Mouse (Mus musculus): ENCODE measurements at regions not wholly inside any gene's neighbourhood (a gene's known extent, or its start where the extent isn't known, plus 50 kb on each side); places are given as distances from the start of the nearest gene placed in this dataset.

- ATAC-seq (ENCODE audit: low FRiP score) (no peak), DNase-seq (ENCODE audit: low spot score) (no peak)
- H3K9me3 ChIP-seq (ENCODE audit: control insufficient read depth, low read length) = no peaks in the 10 kb centered on the region
- H3K9ac ChIP-seq (ENCODE audit: low read depth, low read length) = no peak overlapping the region
- no peak overlapping the region for H3K4me2 ChIP-seq (replicated peaks; ENCODE audit: low read depth, low read length)
- WGBS = 94% methylated on average over 3 of the region's 3 CpGs
- H3K27ac ChIP-seq (ENCODE audit: low read depth, low read length) = no peak overlapping the region
- no peaks in the 10 kb centered on the region for H3K4me1 ChIP-seq (replicated peaks; ENCODE audit: control insufficient read depth, insufficient read depth, low read length)
- H3K4me3 ChIP-seq (ENCODE audit: low read depth, low read length) = no peak overlapping the region
- H3K27me3 ChIP-seq (ENCODE audit: control insufficient read depth, insufficient read depth, low read length) = no peaks in the 10 kb centered on the region
- H3K36me3 ChIP-seq (ENCODE audit: control insufficient read depth, insufficient read depth, low read length) = no peaks in the 10 kb centered on the region
These were observed 122.7 kb upstream of the Rab11fip2 start for GRCm38 (mm10) chr19:60066183-60066582.

- no peaks in the 10 kb centered on the region for H3K4me1 ChIP-seq (replicated peaks; ENCODE audit: control insufficient read depth, insufficient read depth, low read length)
- H3K9me3 ChIP-seq (ENCODE audit: control insufficient read depth, low read length) = no peaks in the 10 kb centered on the region
- WGBS = 81% methylated on average over 4 of the region's 4 CpGs
- no peak overlapping the region for H3K27ac ChIP-seq (ENCODE audit: low read depth, low read length)
- no peak overlapping the region for H3K4me2 ChIP-seq (replicated peaks; ENCODE audit: low read depth, low read length)
- H3K4me3 ChIP-seq (ENCODE audit: low read depth, low read length) = no peak overlapping the region
- H3K9ac ChIP-seq (ENCODE audit: low read depth, low read length) = no peak overlapping the region
- H3K27me3 ChIP-seq (ENCODE audit: control insufficient read depth, insufficient read depth, low read length) = no peaks in the 10 kb centered on the region
- no peaks in the 10 kb centered on the region for H3K36me3 ChIP-seq (ENCODE audit: control insufficient read depth, insufficient read depth, low read length)
- ATAC-seq (ENCODE audit: low FRiP score) (no peak), DNase-seq (ENCODE audit: low spot score) (peak; percentile 19)
These were observed 111.8 kb upstream of the Rab11fip2 start for GRCm38 (mm10) chr19:60055121-60055874.

- Histone ChIP-seq H3K27ac (ENCODE audit: low read depth, low read length) (no peak overlapping the region), H3K9ac (ENCODE audit: low read depth, low read length) (no peak overlapping the region), H3K4me1 (replicated peaks; ENCODE audit: control insufficient read depth, insufficient read depth, low read length) (no peaks in the 10 kb centered on the region), H3K27me3 (ENCODE audit: control insufficient read depth, insufficient read depth, low read length) (no peaks in the 10 kb centered on the region), H3K36me3 (ENCODE audit: control insufficient read depth, insufficient read depth, low read length) (no peaks in the 10 kb centered on the region), H3K4me2 (replicated peaks; ENCODE audit: low read depth, low read length) (no peak overlapping the region), H3K9me3 (ENCODE audit: control insufficient read depth, low read length) (no peaks in the 10 kb centered on the region), H3K4me3 (ENCODE audit: low read depth, low read length) (no peak overlapping the region)
- DNase-seq (ENCODE audit: low spot score) = no peak
- WGBS = 66% methylated on average over 9 of the region's 9 CpGs
- ATAC-seq (ENCODE audit: low FRiP score) = no peak
These were observed 107.7 kb upstream of the Rab11fip2 start for GRCm38 (mm10) chr19:60051151-60051550.

- H3K9me3 ChIP-seq (ENCODE audit: control insufficient read depth, low read length) = no peaks in the 10 kb centered on the region
- H3K4me2 ChIP-seq (replicated peaks; ENCODE audit: low read depth, low read length) = no peak overlapping the region
- no peak overlapping the region for H3K4me3 ChIP-seq (ENCODE audit: low read depth, low read length)
- no peak for ATAC-seq (ENCODE audit: low FRiP score)
- no peaks in the 10 kb centered on the region for H3K4me1 ChIP-seq (replicated peaks; ENCODE audit: control insufficient read depth, insufficient read depth, low read length)
- no peak for DNase-seq (ENCODE audit: low spot score)
- no peak overlapping the region for H3K27ac ChIP-seq (ENCODE audit: low read depth, low read length)
- no peaks in the 10 kb centered on the region for H3K27me3 ChIP-seq (ENCODE audit: control insufficient read depth, insufficient read depth, low read length)
- H3K36me3 ChIP-seq (ENCODE audit: control insufficient read depth, insufficient read depth, low read length) = no peaks in the 10 kb centered on the region
- H3K9ac ChIP-seq (ENCODE audit: low read depth, low read length) = no peak overlapping the region
These were observed 97.3 kb upstream of the Rab11fip2 start for GRCm38 (mm10) chr19:60040721-60041120.

GRCm38 (mm10) chr19:60032667-60033066 is 89.2 kb upstream of the Rab11fip2 start:
- H3K9ac ChIP-seq (ENCODE audit: low read depth, low read length) = no peak overlapping the region
- H3K9me3 ChIP-seq (ENCODE audit: control insufficient read depth, low read length) = no peaks in the 10 kb centered on the region
- ATAC-seq (ENCODE audit: low FRiP score) = no peak
- H3K27me3 ChIP-seq (ENCODE audit: control insufficient read depth, insufficient read depth, low read length) = no peaks in the 10 kb centered on the region
- H3K27ac ChIP-seq (ENCODE audit: low read depth, low read length) = no peak overlapping the region
- no peak overlapping the region for H3K4me2 ChIP-seq (replicated peaks; ENCODE audit: low read depth, low read length)
- H3K4me1 ChIP-seq (replicated peaks; ENCODE audit: control insufficient read depth, insufficient read depth, low read length) = no peaks in the 10 kb centered on the region
- no peak for DNase-seq (ENCODE audit: low spot score)
- WGBS = 84% methylated on average over 2 of the region's 2 CpGs
- no peak overlapping the region for H3K4me3 ChIP-seq (ENCODE audit: low read depth, low read length)
- no peaks in the 10 kb centered on the region for H3K36me3 ChIP-seq (ENCODE audit: control insufficient read depth, insufficient read depth, low read length)

GRCm38 (mm10) chr19:60030212-60030788 is 86.8 kb upstream of the Rab11fip2 start:
- DNase-seq (ENCODE audit: low spot score) (no peak), ATAC-seq (ENCODE audit: low FRiP score) (no peak)
- no peaks in the 10 kb centered on the region for H3K9me3 ChIP-seq (ENCODE audit: control insufficient read depth, low read length)
- no peak overlapping the region for H3K27ac ChIP-seq (ENCODE audit: low read depth, low read length)
- no peak overlapping the region for H3K4me3 ChIP-seq (ENCODE audit: low read depth, low read length)
- no peak overlapping the region for H3K9ac ChIP-seq (ENCODE audit: low read depth, low read length)
- no peaks in the 10 kb centered on the region for H3K36me3 ChIP-seq (ENCODE audit: control insufficient read depth, insufficient read depth, low read length)
- H3K4me1 ChIP-seq (replicated peaks; ENCODE audit: control insufficient read depth, insufficient read depth, low read length) = no peaks in the 10 kb centered on the region
- 78% methylated on average over 3 of the region's 3 CpGs for WGBS
- no peak overlapping the region for H3K4me2 ChIP-seq (replicated peaks; ENCODE audit: low read depth, low read length)
- H3K27me3 ChIP-seq (ENCODE audit: control insufficient read depth, insufficient read depth, low read length) = no peaks in the 10 kb centered on the region

GRCm38 (mm10) chr19:60029720-60030119 is 86.3 kb upstream of the Rab11fip2 start:
- ATAC-seq (ENCODE audit: low FRiP score) (no peak), DNase-seq (ENCODE audit: low spot score) (no peak)
- Histone ChIP-seq H3K4me1 (replicated peaks; ENCODE audit: control insufficient read depth, insufficient read depth, low read length) (no peaks in the 10 kb centered on the region), H3K9me3 (ENCODE audit: control insufficient read depth, low read length) (no peaks in the 10 kb centered on the region), H3K9ac (ENCODE audit: low read depth, low read length) (no peak overlapping the region), H3K36me3 (ENCODE audit: control insufficient read depth, insufficient read depth, low read length) (no peaks in the 10 kb centered on the region), H3K27ac (ENCODE audit: low read depth, low read length) (no peak overlapping the region), H3K27me3 (ENCODE audit: control insufficient read depth, insufficient read depth, low read length) (no peaks in the 10 kb centered on the region), H3K4me2 (replicated peaks; ENCODE audit: low read depth, low read length) (no peak overlapping the region), H3K4me3 (ENCODE audit: low read depth, low read length) (no peak overlapping the region)
- 88% methylated on average over 4 of the region's 4 CpGs for WGBS

- H3K4me2 ChIP-seq (replicated peaks; ENCODE audit: low read depth, low read length) = no peak overlapping the region
- H3K9me3 ChIP-seq (ENCODE audit: control insufficient read depth, low read length) = no peaks in the 10 kb centered on the region
- DNase-seq (ENCODE audit: low spot score) (peak; percentile 20), ATAC-seq (ENCODE audit: low FRiP score) (no peak)
- no peaks in the 10 kb centered on the region for H3K4me1 ChIP-seq (replicated peaks; ENCODE audit: control insufficient read depth, insufficient read depth, low read length)
- no peak overlapping the region for H3K27ac ChIP-seq (ENCODE audit: low read depth, low read length)
- H3K27me3 ChIP-seq (ENCODE audit: control insufficient read depth, insufficient read depth, low read length) = no peaks in the 10 kb centered on the region
- 53% methylated on average over 12 of the region's 12 CpGs for WGBS
- no peak overlapping the region for H3K9ac ChIP-seq (ENCODE audit: low read depth, low read length)
- H3K4me3 ChIP-seq (ENCODE audit: low read depth, low read length) = no peak overlapping the region
- no peaks in the 10 kb centered on the region for H3K36me3 ChIP-seq (ENCODE audit: control insufficient read depth, insufficient read depth, low read length)
These were observed 72.3 kb upstream of the Rab11fip2 start for GRCm38 (mm10) chr19:60015614-60016300.

- H3K4me1 ChIP-seq (replicated peaks; ENCODE audit: control insufficient read depth, insufficient read depth, low read length) = no peaks in the 10 kb centered on the region
- no peaks in the 10 kb centered on the region for H3K27me3 ChIP-seq (ENCODE audit: control insufficient read depth, insufficient read depth, low read length)
- H3K4me2 ChIP-seq (replicated peaks; ENCODE audit: low read depth, low read length) = no peak overlapping the region
- H3K4me3 ChIP-seq (ENCODE audit: low read depth, low read length) = no peak overlapping the region
- no peaks in the 10 kb centered on the region for H3K9me3 ChIP-seq (ENCODE audit: control insufficient read depth, low read length)
- H3K36me3 ChIP-seq (ENCODE audit: control insufficient read depth, insufficient read depth, low read length) = no peaks in the 10 kb centered on the region
- WGBS = 86% methylated on average over 1 of the region's 1 CpGs
- no peak overlapping the region for H3K27ac ChIP-seq (ENCODE audit: low read depth, low read length)
- no peak for ATAC-seq (ENCODE audit: low FRiP score)
- DNase-seq (ENCODE audit: low spot score) = no peak
- H3K9ac ChIP-seq (ENCODE audit: low read depth, low read length) = no peak overlapping the region
These were observed 52.1 kb upstream of the Rab11fip2 start for GRCm38 (mm10) chr19:59995557-59995956.
